Mouse (Mus musculus) intestine, embryonic 16.5 days (tissue): Measurements from ENCODE around the gene Cerk. TPM values are rescaled to one million over a fixed set of nuclear protein-coding genes. Genes with fewer than 3 reads are reported as not detected.
"Not testable (repeated sequence)": the region's sequence is repeated elsewhere in the genome, so short reads cannot be mapped to it uniquely, and the experiment has no call there.

Experiments
- ATAC-seq: fragments of 200-750 bp; cut with Nextera tagmentation; 2 replicates; pipeline ENCODE4 v1.8.0; 2017; ENCODE audit warnings: moderate TSS enrichment, moderate library complexity
- H3K27ac ChIP-seq: fragments of 300-500 bp; sonication (generic); 2 replicates; pipeline ENCODE4 v1.5.1; 2014; ENCODE audit warnings: mild to moderate bottlenecking, low read length
- H3K27me3 ChIP-seq: fragments of 300-500 bp; sonication (generic); replicated peaks from 2 replicates; pipeline ENCODE4 v1.6.1; 2014; ENCODE audit warnings: low read length, control low read depth, mixed read lengths; ENCODE audit not compliant: control insufficient read depth, insufficient read depth
- H3K36me3 ChIP-seq: fragments of 300-500 bp; sonication (generic); 2 replicates; pipeline ENCODE4 v1.6.1; 2014; ENCODE audit warnings: low read length, control low read depth; ENCODE audit not compliant: control insufficient read depth, insufficient read depth
- H3K4me1 ChIP-seq: fragments of 300-500 bp; sonication (generic); 2 replicates; pipeline ENCODE4 v1.6.1; 2014; ENCODE audit warnings: low read length, control low read depth, mixed read lengths; ENCODE audit not compliant: control insufficient read depth, insufficient read depth
- H3K4me2 ChIP-seq: fragments of 300-500 bp; sonication (generic); 2 replicates; pipeline ENCODE4 v1.6.1; 2014; ENCODE audit warnings: low read depth, low read length, control low read depth
- H3K4me3 ChIP-seq: fragments of 300-500 bp; sonication (generic); 2 replicates; pipeline ENCODE4 v1.5.1; 2014; ENCODE audit warnings: mild to moderate bottlenecking, low read length
- H3K9ac ChIP-seq: fragments of 300-500 bp; sonication (generic); 2 replicates; pipeline ENCODE4 v1.6.1; 2014; ENCODE audit warnings: low read depth, low read length
- H3K9me3 ChIP-seq: fragments of 300-500 bp; sonication (generic); 2 replicates; pipeline ENCODE4 v1.6.1; 2016; ENCODE audit warnings: low read length, control low read depth; ENCODE audit not compliant: control insufficient read depth
- WGBS: fragments of 180-500 bp; shearing (Covaris S2); extraction: QIAGEN DNeasy Blood & Tissue Kit; methylation state at CpG from one replicate; pipeline ENCODE4 v1.1.7; 2014; 5-methylcytosine and 5-hydroxymethylcytosine counted together
- polyA plus RNA-seq: library from polyadenylated mRNA; unstranded; fragments of >200 nt; fragmentation: Nextera tagmentation; extraction: Ambion mirVana; gene quantifications from 2 replicates; pipeline ENCODE4 v1.2.1, GENCODE M21; 2015

Cerk gene
- polyA plus RNA-seq, 1 experiment from 2014 or later, result 7.9 TPM

DNA sequence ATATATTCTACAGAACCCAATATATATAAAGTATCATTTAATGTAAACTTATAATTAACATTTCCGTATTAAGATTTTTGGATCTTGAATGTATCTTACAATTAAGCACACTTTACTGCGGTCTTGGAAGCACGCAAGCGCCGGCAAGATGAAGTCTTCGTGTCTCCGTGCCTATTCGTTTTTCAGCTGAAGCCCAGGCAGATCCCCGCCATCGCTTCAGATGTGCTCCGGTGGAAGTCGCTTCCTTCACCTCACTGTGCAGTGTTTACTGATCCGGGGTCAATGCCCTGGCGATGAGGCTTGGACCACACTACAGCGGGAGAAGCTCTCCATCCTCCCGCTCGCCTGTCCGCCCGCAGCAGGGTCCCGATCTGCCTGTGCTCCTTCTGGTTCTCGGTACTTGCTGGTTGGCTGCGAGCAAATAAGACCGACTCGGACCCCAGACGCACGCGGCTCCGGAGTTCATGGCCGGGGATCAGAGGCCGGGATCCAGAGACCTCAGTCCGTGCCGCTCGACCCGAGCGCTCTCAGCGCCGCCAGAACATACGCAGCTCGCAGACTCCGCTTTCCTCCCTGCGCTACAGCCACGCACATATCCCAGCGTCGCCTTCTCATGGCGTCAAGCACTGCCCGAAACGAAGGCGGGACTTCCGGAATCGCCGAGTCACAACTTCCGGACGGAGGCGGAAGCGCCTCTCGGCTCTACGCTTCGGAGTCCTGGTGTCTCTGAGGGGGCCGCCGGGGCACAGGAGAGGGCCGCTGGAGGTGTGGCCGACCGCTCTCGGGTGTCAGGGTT, 28.0 kb upstream of the Cerk start, which contains the start of gene Tbc1d22a:
Gene Tbc1d22a (plus strand): TSS at position 707 of the 796 bp plus-strand sequence.
- Histone ChIP-seq H3K27ac (peak within 1 kb of the TSS; percentile 92), H3K4me3 (peak within 1 kb of the TSS; percentile 92), H3K27me3 (no peaks in the 10 kb centered on the region), H3K9me3 (no peaks in the 10 kb centered on the region), H3K36me3 (no peaks in the 10 kb centered on the region), H3K4me1 (peaks cover 15% of the 10 kb centered on the region), H3K9ac (peak within 1 kb of the TSS; percentile 97), H3K4me2 (peak within 1 kb of the TSS; percentile 84)
- peak; percentile 95 for ATAC-seq
- under 1% methylated on average over 64 of the region's 64 CpGs for WGBS

DNA sequence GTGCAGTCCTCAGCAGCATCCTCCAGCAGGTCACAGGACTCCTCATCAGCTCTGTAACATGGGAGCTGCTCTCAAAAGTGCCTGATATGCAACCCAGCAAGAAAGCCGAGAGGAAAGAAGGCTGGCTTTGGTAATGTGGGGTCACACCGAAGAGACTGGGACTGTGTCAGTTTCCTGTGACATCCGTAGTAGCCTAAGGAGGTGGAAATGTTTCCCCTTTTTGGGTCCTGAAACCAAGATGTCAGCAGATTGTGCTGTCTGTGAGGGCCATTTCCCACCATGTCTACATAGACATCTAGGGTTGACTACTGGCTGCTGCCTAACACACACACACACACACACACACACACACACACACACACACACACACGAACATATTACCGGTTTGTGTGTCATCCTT, 26.3 kb upstream of the Cerk start:
- H3K9me3 ChIP-seq, H3K27me3 ChIP-seq, ATAC-seq, H3K4me3 ChIP-seq, H3K4me2 ChIP-seq, H3K27ac ChIP-seq, H3K36me3 ChIP-seq, H3K9ac ChIP-seq: not testable (repeated sequence)
- WGBS, result 89% methylated on average over 5 of the region's 5 CpGs
- peaks cover 15% of the 10 kb centered on the region for H3K4me1 ChIP-seq

DNA sequence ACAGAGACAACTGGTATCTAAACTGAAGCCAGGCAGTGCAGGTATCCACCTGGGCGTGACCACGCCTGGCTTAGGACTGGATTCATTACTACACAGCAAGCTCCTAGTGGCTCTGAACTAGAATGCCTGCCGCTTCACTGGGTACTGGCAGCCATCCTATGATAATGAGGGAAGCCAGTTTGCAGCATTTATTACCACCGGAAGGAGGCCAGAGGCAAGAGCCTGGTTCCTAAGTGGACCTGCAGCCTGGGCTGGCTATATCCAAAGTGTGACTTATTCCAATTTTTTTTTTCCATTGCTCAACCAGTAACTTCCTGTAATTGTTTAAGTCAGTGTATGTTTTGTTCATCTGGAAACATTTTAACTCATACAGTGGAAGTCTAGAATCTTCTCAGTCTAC, 20.4 kb upstream of the Cerk start:
- Histone ChIP-seq H3K4me1 (peaks cover 2% of the 10 kb centered on the region; the same call in 1 of the 2 replicates), H3K9me3 (no peaks in the 10 kb centered on the region), H3K36me3 (no peaks in the 10 kb centered on the region), H3K9ac (no peak overlapping the region), H3K4me2 (no peak overlapping the region), H3K27ac (no peak overlapping the region), H3K27me3 (no peaks in the 10 kb centered on the region), H3K4me3 (no peak overlapping the region)
- WGBS, result 68% methylated on average over 4 of the region's 4 CpGs
- ATAC-seq, result peak; percentile 47

DNA sequence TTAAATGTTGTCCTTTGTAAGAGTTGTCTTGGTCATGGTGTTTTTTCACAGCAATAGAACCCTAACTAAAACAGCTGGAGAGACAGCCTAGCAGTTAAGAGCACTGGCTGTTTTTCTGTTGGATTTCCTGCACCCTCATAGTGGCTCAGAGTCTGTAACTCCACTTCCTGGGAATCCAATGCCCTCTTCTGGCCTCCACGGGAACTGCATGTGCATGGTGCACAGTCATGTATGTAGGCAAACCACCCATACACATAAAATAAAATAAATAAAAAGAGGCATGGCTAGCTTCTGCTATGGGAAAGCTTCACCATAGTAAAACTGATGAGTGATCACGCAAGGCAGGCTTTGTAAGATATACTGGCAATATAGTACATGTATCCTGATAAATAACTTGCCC, 19.4 kb upstream of the Cerk start:
- Histone ChIP-seq H3K9ac (no peak overlapping the region), H3K4me2 (no peak overlapping the region), H3K4me3 (no peak overlapping the region), H3K4me1 (peaks cover 2% of the 10 kb centered on the region; the same call in 1 of the 2 replicates), H3K9me3 (no peaks in the 10 kb centered on the region), H3K36me3 (no peaks in the 10 kb centered on the region), H3K27me3 (no peaks in the 10 kb centered on the region), H3K27ac (no peak overlapping the region)
- 58% methylated on average over 2 of the region's 2 CpGs for WGBS
- ATAC-seq, result no peak

DNA sequence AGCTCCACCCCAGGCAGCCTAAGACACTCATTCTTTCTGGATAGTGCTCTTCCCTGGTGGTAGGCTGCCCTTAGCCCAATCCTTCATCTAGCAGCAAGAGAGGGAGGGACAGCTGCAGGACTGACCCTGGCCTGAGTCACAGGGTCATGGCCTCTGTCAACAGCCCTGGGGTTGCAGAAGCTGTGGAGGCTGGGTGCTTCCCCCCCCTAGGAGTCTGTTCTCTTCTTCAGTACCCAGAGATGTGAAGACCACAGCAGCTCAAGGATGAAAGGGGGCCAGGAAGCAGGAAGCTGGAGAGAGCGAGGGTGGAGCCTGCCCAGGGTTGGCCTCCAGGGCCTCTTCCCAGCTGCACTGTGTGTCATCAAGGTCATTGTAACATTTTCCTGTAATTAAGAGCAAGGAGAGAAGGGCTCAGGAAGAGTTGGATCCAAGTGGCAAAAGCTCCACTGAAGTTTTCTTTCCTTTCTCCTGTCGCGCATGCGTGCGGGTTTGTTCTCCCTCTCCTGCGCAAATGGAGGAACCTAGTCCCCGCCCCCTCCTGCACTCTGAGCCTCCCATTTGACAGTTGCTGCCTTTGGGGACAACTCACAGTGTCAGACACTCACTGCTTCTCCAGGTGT, 18.1 kb upstream of the Cerk start:
- Histone ChIP-seq H3K9me3 (no peaks in the 10 kb centered on the region), H3K4me1 (peaks cover 2% of the 10 kb centered on the region; the same call in 1 of the 2 replicates), H3K36me3 (no peaks in the 10 kb centered on the region), H3K4me2 (0 out of 2 replicates have a peak overlapping the region, but pooled peaks have one; percentile 9), H3K4me3 (no peak overlapping the region), H3K27me3 (no peaks in the 10 kb centered on the region), H3K27ac (peak overlapping the region; percentile 24; the same call in 1 of the 2 replicates), H3K9ac (no peak overlapping the region)
- 48% methylated on average over 7 of the region's 7 CpGs for WGBS
- peak; percentile 31; the same call in 1 of the 2 replicates for ATAC-seq

DNA sequence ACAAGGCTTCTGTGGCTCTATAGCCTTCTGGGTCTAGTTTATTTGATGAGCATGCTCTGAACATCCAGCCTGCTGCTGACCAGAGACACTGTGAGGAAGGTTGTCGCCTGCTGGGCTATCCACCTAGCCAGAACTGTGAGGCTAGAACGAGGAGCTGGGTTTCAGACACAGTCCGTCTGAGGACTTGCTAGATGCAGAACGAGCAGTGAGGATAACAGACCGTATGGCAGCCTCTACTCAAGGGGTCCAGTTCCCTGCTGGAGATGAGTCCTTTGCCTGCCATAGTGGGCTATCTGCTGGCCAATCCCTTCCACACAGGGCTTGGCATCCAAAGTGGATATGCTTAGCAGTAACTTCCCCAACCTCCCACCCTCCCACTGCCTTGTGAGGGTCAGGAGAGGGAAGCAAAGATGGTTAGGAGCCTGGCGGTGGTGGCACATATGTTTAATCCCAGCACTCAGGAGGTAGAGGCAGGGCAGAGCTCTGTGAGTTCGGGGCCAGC, 17.4 kb upstream of the Cerk start:
- Histone ChIP-seq H3K9ac (no peak overlapping the region), H3K4me2 (no peak overlapping the region), H3K4me3 (no peak overlapping the region), H3K36me3 (no peaks in the 10 kb centered on the region), H3K9me3 (no peaks in the 10 kb centered on the region), H3K4me1 (peaks cover 2% of the 10 kb centered on the region; the same call in 1 of the 2 replicates), H3K27ac (no peak overlapping the region), H3K27me3 (no peaks in the 10 kb centered on the region)
- ATAC-seq, result no peak
- 79% methylated on average over 7 of the region's 7 CpGs for WGBS

DNA sequence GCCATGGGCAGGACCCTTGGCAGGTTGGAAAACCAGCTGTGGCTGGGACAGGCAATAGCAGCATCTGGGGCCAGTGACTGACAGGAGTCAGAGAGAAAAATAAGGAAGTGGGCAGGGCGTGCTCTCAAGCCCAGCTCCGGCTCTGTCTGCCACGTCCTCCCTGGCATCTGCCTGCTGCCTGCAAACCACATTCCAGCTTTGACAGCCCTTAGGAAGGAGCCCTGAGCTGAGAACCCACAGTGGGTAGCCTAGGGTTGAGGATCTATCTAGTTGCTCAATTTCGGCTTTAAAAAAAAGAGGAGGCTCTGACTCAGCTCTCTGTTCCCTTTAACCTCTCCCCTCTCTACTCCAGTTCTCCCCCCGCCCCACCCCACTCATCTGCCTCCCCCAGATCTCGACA, 16.7 kb upstream of the Cerk start:
- Histone ChIP-seq H3K4me2 (no peak overlapping the region), H3K4me3 (no peak overlapping the region), H3K27me3 (no peaks in the 10 kb centered on the region), H3K27ac (0 out of 2 replicates have a peak overlapping the region, but pooled peaks have one; percentile 1), H3K9me3 (no peaks in the 10 kb centered on the region), H3K36me3 (no peaks in the 10 kb centered on the region), H3K4me1 (peaks cover 2% of the 10 kb centered on the region; the same call in 1 of the 2 replicates), H3K9ac (no peak overlapping the region)
- ATAC-seq, result no peak
- WGBS, result 45% methylated on average over 6 of the region's 6 CpGs

DNA sequence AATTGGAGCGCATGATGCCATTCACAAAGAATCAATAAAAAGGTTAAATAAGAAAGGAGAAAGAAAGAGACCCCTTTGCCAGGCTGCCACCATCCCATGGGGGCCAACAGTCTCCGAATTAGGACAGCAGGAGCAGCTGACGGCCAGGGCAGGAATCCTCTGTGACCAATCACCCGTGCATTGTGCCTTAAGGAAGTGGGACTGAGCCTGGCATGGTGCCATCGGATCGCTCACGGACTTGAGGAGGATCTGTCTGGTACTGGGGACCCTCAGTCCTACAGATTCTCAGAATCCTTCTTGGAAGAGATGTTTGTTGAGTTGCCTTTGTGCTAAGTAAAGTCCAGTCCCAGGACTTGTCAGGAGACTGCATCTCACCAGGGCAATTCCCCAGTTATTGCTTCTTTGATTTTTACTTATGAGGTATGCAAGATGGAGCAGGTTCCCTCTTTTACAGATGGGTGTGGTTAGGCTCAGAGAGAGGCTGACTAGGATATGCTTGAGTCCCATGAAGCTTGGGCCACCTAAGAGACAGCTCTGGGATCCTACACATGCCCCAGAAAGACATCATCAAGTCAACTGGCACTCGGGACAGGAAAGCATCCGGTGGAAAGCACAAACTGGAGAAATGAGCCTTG, 15.9 kb upstream of the Cerk start:
- Histone ChIP-seq H3K27me3 (no peaks in the 10 kb centered on the region), H3K9ac (no peak overlapping the region), H3K4me2 (no peak overlapping the region), H3K4me3 (no peak overlapping the region), H3K4me1 (peaks cover 2% of the 10 kb centered on the region; the same call in 1 of the 2 replicates), H3K9me3 (no peaks in the 10 kb centered on the region), H3K27ac (no peak overlapping the region; the same call in 1 of the 2 replicates), H3K36me3 (no peaks in the 10 kb centered on the region)
- no peak for ATAC-seq
- WGBS, result 74% methylated on average over 9 of the region's 9 CpGs

DNA sequence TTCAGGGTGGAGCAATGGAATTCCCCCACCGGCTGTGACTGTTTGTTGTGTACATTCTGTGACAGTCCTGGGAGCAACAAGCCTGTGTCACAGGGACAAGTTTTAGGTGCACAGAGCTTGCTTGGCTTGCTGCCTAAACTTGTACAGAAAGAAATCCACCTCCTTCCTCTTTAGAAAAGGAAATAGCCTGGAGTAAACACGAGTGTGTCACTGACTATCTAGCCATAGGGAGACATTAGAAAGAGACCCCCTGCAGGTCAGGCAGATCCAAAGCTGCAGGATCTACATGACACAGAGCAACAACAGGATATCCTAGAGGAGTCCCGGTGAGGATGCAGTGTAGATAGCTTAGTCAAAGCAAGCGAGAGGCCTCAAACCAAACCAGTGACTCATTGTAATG, 15.2 kb upstream of the Cerk start:
- 41% methylated on average over 4 of the region's 4 CpGs for WGBS
- Histone ChIP-seq H3K36me3 (no peaks in the 10 kb centered on the region), H3K27me3 (no peaks in the 10 kb centered on the region), H3K27ac (peak overlapping the region; percentile 29; the same call in 1 of the 2 replicates), H3K9ac (no peak overlapping the region), H3K9me3 (no peaks in the 10 kb centered on the region), H3K4me1 (peaks cover 2% of the 10 kb centered on the region; the same call in 1 of the 2 replicates), H3K4me2 (no peak overlapping the region), H3K4me3 (no peak overlapping the region)
- no peak for ATAC-seq
